Mouse (Mus musculus) kidney, adult 18-20 months (tissue): ENCODE results near the gene Son.
A peak's percentile ranks its signal among the peaks of the same experiment; 100 is the strongest.

ENCODE experiments used
- DNase-seq: peaks from one replicate; pipeline ENCODE4 v3.0.0; 2021

The Son gene

DNA sequence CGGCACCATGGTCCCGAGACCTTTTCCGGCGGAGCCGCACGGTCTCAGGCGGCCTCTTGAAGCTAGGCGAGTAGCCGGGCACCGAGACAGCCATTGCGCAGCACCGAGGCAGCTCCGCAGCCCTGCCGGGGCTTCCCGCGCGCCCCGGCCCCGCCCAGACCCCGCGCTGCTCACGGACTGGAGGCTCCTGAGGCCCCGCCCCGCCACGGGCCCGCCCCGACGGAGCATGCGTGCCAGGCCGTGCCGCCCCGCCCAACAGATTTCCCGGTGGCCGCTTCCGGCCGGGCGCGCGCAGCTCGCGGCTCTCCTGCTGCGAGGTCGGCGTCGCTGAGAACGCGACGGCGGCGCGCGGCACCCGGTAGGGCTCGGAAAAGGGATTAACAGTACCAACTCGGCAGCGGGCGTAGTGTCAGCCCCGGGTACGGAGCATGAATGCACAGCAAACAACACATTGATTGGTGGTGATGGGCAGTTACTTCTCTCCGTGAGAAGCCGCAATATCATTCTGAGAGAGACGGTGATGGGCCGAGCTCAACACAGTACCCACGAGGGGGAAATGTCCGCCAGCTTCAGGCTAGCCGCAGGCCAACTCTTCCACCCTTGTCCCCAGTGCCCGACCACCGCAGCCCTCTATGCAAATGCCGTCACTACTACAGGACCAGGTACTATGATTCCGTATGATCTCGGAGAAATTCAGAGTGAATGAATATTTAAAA lies 41.5 kb downstream of the Son start, which contains the start of gene Donson:
Donson (minus strand) TSS at position 152 of the 716 bp plus-strand sequence.
- DNase-seq, result peak; percentile 94

DNA sequence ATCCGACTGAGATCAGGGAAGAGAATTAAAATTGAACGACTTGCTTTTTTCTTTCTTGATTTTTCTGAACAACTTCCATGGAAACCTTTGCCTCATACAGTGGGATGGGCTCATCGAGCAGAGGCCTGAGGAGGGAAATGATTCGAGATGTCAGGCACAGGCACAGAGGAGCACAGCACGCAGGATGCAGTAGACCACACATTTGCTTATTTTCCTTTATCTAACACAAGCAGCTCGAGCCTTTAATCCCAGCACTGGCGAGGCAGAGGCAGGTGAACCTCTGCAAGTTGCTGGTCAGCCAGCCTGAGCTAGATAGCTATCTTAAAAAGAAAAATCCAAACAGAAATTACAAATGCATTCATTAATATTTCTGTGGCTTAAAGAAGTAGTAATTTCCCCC lies 42.5 kb downstream of the Son start:
- no peak for DNase-seq

DNA sequence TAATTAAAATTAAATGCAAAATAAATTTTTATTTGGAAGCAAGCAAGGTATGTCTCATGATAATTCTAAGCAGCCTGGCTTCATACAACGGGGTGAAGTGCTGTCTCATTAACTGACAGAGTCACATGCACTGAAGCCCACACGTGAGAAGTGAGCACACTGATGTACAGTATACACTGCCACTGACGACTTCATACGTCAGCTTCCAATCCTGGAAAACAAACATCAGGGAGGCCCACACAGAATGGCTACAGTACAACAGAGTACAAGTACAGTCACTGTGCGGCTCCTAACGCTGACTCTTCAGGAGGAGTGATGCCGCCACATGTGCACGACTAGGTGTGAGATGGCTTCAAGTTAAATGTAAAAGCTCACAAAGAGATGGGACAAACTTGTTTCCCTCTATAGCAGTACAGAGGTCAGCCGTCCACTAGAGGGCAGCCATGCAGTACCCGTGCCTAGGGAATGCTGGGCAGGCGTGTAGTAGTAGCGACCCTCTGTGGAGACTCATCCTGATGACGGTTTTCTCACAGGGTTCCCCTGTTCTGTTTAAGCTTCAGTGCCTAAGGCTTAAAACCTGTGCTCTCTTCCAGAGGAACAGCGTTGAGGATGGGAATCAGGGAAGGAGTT lies 47.3 kb downstream of the Son start:
- peak; percentile 73 for DNase-seq

DNA sequence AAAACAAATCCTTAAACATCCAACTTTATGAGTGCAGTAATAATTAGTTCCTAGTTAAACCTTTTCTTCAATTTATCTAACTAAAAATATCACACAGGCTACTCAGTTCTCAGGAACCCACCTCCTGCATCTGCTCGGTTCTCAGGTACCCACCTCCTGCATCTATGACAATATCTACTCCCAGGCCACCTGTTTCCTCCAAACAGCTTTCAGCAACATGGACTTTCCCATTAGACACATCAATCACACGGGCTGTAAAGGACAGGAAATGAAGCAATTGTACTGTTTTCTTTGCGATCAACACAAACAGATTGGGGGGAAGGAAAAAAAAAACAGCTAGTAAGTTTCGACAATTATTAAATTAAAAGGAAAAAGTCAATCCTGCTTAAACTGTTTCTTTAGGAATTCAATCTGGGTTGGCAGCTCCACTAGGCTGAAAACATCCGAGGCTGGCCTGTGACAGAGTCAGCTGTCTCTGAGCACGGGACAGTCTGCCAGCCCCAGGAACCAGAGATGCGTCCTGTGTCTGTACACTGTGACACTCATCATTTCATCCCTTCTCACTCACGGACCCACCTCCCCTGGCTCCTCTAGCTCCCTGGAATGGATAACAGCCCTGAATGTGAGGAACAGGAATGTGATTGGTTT lies 47.9 kb downstream of the Son start:
- no peak for DNase-seq

DNA sequence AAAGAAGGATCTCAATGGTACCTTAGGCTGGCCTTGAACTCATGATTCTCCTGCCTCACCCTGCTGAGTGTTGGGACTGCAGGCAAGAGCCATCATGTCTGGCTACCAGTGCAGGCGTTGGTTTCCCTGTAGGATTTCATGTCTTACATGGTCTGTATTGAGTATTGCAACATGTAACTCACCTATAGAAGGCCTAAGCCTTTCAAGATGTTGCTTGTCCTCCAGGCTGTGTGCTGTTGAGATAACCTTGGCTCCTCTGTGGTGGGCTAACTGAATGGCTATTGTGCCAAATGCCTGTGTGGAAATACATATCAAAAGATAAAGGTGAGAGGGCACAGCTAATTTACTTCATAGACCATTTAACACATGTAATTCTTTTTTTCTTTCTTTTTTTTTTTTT lies 51.7 kb downstream of the Son start:
- DNase-seq, result no peak

DNA sequence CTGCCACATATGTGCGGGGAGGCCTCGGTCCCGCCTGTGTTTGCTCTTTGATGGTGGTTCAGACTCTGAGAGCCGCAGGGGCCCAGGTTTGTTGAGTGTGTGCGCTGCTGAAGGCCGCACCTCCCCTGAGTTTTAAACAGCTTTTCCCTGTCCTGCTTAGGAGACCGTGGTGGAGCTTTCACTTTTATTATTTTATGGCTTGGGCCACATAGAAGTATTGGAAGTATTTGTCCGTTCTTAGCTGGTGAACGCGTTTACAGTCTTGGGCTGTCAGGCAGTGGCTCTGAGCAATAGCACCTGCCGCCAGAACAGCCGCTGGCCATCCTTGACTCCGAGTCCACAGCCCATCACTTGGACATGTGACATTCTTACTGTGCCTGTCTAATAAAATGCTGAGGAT lies 54.6 kb downstream of the Son start:
- no peak for DNase-seq

DNA sequence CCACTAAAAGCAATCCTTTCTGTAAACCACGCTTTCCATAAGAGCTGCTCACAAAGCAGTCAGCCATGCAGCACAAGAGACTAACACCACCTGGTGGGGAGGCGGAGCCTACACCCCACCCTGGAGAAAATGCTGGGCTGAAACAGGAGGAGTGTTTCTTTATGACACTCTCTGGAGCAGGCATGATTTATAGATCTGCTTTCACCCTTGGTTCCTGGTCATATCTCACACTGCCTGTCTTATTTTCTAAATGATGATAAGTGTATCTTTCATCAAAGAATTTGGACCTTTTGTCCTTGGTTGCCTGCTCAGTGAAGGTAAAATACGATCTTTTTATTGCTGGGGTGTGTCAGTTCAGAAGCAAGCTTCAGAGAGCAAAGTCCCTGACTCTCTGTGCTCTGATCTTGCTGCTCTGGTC lies 55.5 kb downstream of the Son start:
- no peak for DNase-seq

DNA sequence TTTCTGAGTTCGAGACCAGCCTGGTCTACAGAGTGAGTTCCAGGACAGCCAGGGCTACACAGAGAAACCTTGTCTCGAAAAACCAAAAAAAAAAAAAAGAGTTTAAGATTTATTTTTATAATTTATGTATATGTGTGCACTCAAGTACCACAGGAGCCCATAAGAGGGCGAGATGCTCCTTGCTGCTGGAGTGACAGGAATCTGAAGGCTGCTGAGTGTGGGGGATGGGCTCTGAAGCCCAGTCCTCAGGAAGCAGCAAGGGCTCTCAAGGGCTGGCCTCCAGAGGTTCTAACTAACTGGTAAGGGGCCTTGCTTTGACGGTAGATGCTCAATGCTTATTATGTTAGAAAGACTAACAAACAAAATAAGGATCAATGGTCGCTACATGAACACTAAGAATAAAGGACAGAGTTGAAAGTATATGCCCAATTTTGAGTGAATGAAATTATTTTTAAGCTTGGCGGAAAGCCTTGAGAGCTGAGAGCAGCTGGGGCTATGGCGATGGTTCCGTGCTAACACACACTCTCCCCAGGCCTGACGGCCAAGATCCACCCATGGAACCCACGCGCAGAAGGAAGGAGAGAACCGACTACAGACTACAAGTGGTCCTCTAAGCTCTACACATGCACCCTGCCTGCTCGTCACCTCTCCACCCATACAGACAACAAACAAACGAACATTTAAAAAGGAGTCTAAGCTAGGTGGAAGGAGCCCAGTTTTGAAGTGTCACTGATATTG lies 57.5 kb downstream of the Son start:
- DNase-seq, result no peak

DNA sequence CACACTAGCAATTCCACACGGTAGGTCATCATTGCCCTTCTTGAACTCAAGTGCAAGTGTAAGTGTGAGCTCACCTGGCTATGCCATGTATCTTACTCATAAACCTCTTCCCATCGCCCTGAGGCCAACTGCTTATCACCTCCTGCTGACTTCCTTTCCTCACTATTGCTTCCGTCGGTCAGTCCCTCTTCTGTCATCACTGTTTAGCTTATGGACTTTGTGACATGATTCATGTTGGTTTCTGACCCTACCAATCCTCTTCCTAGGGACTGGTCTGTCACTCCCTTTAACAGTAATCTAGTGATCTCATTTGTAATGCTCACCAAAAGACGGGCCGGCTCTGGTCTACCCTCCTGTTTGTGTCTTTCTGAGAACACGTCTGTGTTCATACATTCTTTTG lies 62.9 kb downstream of the Son start:
- no peak for DNase-seq

DNA sequence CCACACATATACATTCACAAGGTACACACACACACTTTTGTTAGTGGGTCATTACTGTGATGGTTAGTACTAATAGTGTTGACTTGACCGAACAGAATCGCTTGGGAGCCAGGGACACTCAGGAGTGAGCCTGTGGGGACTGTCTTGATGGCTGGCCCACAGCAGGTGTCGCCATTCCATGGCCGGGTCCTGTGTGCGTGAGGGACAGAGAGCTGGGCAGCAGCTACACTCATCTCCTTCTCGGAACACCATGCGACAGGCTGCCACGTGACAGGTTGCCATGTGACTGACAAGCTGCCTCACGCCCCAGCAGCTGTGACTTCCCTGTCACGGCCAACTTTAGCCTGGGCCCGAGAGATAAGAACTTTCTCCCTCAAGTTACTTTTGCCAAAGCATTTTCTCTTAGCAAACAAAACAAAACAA lies 69.6 kb downstream of the Son start:
- DNase-seq, result no peak

DNA sequence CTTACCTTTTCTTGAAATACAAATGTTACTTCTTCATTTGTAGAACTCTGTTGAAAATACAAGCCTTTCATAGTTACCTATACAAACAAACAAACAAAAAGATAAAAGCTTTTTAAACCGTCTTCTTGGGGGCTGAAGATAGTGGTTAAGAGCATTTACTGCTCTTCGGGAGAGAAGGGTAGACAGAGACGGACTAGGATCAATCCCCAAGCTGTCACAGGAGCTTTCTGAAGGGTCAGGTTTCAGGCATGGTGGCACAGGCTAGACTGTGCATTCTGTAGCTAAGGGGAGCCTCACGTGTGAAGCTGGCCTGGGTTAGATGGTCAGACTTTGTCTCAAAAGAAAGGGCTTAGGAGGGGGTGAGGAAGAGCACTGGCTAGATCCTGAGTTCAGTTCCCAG lies 70.1 kb downstream of the Son start:
- DNase-seq, result no peak

DNA sequence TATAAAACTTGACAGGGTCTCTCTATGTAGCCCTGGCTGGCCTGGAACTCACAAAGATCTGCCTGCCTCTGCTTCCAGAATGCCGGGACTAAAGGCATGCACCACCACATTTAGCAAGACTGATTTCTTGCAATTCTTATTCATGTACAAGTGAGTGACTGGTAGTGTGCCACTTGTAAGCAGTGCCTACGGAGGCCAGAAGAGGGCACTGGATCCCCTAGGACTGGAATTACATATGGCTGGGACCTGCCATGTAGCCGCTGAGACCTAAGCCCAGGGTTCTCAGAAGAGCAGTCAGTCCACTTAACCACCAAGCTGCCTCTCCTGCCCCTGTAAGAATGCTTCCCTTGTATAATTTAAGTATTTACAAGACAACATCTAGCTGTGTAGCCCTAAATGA lies 76.9 kb downstream of the Son start:
- peak; percentile 76 for DNase-seq

DNA sequence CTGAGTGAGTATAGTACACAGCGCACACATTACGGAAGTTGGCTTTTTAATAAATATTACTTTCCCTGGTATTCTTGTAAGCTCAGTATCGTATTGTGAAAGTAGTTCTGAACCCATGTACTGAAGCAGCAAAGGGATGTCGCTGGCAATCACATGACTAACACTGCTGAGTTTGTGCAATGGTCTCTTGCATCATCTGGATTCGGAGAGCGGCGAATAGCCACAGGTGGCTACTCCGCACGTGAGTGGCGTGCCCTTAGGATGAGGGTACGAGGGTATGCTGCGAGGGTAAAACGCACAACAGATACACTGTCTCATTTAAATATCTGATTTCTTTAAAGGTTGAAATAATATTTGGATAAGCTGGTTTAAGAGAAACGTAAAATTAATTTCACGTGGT lies 80.1 kb downstream of the Son start:
- no peak for DNase-seq

DNA sequence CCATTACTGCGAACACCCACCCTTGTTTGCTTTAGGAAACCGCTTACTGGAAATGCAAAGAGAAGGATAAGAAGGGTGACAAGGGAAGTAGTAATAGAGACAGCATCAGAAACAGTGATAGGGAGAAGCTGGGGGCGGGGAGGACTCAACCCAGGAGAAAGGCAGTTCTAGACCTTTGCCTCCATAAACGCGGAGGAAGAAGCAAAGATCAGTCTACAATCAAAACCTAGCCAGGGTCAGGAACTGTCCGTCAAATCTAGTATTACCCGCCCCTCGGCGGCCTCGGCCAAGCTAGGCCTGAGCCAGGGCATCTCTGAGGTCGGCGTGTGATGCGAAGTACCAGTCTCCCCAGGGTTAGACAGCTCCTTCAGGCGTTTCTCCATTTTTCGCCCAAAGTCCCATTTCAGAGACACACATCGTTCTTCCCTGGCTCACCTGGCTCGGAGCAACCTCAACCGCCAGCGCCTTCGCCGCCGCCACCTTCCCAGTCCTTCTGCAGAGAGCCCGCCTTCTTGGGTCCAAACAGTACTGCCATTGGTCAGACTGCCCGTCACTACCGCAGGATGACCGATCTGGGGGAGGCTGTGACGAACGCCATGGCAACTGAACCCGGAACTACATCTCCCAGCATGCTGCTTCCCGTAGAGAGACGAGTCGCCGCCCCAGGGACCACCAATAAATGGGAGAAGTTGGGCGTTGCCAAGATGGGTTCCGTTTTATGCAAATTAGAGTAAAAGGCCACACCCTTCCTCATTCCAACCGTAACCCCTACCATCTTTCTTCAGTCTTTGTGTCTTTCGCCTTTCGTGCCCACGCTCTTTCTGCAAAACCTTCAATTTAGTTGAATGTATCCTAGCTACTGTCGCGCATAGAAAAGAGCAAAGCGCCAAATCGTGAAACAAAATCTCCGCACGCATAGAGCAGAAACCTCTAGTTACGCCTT lies 81.1 kb downstream of the Son start, which contains the start of gene Cryzl1:
Cryzl1 (minus strand) TSS at position 853 of the 943 bp plus-strand sequence.
- DNase-seq, result peak; percentile 98
